Mouse (Mus musculus) stomach, postnatal 0 days (tissue): ENCODE data around the gene Cmpk2.

Experiments used
- CTCF ChIP-seq: IDR thresholded peaks from 2 replicates; pipeline ENCODE4 v1.5.1; 2016; ENCODE audit warnings: antibody characterized with exemption, low read depth, mild to moderate bottlenecking, moderate library complexity
- EP300 ChIP-seq: optimal IDR thresholded peaks from 2 replicates; pipeline ENCODE3; 2016; ENCODE audit warnings: antibody characterized with exemption

DNA sequence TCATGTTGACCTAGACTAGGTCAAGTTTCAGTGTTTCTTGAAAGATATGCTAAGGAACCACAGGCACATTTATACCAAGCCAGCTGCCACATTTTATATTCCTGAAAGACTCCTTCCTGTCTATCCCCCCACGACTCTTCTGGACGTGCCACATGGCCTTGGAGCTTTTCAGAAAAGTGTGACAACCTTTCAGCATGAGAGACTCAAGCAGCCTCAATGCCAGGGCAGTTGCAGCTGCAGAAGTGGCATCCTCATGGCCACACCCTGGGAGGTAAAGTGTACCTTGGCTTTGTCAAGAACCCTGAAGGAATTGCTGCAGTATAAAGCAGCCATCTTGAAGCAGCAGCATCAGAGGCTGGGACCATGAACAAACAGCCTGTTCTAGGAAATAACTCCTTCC lies 24.5 kb upstream of the Cmpk2 start:
- no peak for TF ChIP-seq EP300
- no peak for TF ChIP-seq CTCF
